Mouse (Mus musculus): ENCODE measurements around the gene Zfp37. TPM values are rescaled to one million over a fixed set of nuclear protein-coding genes. Genes with fewer than 3 reads are reported as not detected.
"Not testable (repeated sequence)": the region's sequence is repeated elsewhere in the genome, so short reads cannot be mapped to it uniquely, and the experiment has no call there.

Zfp37 gene
- polyA plus RNA-seq (2015; fragmentation: Nextera tagmentation; extraction: Ambion mirVana): 9.5 and 10.5 TPM in 2 replicates

DNA sequence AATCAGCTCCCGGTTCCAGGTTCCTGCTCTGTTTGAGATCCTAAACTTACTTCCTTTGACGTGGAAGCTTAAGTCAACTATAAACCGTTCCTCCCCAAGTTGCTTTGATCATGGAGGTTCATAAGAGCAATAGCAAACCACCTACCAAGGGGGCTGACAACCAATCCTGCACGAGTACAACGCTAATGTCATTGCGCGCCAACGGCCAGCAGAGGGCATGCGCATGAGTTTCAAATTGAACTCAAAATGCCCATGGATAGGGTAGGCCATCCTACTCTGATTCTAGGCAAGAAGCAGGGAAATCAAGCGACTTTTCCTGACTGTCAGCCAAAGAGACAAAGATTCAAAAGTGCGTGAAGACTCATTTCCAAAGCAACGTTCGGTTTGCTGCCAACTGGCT lies at the start of gene Zfp37:
Zfp37 (minus strand) TSS at position 279 of the 400 bp plus-strand sequence.
- no peak within 1 kb of the TSS for H3K4me2 ChIP-seq (ENCODE audit: low read depth, low read length)
- H3K27ac ChIP-seq (ENCODE audit: low read length): no peak within 1 kb of the TSS
- H3K4me3 ChIP-seq (ENCODE audit: low read length): no peak within 1 kb of the TSS
- WGBS: 66% methylated on average over 13 of the region's 13 CpGs
- no peaks in the 10 kb centered on the region for H3K36me3 ChIP-seq (ENCODE audit: control insufficient read depth, insufficient read depth, low read length)
- ATAC-seq (ENCODE audit: low read depth): no peak
- no peaks in the 10 kb centered on the region for H3K4me1 ChIP-seq (replicated peaks; ENCODE audit: control insufficient read depth, insufficient read depth, low read length)
- H3K27me3 ChIP-seq (ENCODE audit: control insufficient read depth, insufficient read depth, low read depth, low read length): no peaks in the 10 kb centered on the region
- H3K9me3 ChIP-seq (ENCODE audit: control insufficient read depth, low read length): no peaks in the 10 kb centered on the region
- H3K9ac ChIP-seq (ENCODE audit: low read length): no peak within 1 kb of the TSS

DNA sequence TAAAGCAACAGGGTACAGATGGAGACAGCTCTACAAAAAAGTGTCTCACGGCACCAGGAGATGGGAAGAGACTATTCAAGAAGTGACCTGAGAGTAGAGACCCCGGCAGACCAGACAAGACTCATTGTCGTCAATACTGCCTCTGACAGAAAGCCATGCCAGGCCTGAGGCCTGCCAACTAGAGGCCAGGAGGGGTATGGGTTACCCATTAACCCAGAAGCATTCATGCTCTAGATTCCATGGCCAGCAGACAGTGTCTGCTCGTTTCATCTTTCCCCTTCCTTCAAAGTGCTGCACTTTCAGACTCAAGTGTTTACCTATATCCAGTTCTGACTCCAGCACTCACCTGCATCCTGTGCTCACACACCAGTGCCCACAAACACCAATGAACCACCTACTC lies 47.2 kb upstream of the Zfp37 start:
- H3K9ac ChIP-seq (ENCODE audit: low read length): no peak overlapping the region
- H3K27ac ChIP-seq (ENCODE audit: low read length): peak overlapping the region; percentile 64
- H3K9me3 ChIP-seq (ENCODE audit: control insufficient read depth, low read length): no peaks in the 10 kb centered on the region
- 58% methylated on average over 4 of the region's 4 CpGs for WGBS
- no peak overlapping the region for H3K4me3 ChIP-seq (ENCODE audit: low read length)
- no peaks in the 10 kb centered on the region for H3K27me3 ChIP-seq (ENCODE audit: control insufficient read depth, insufficient read depth, low read depth, low read length)
- no peaks in the 10 kb centered on the region; the same call in 1 of the 2 replicates for H3K4me1 ChIP-seq (replicated peaks; ENCODE audit: control insufficient read depth, insufficient read depth, low read length)
- peak; percentile 77 for ATAC-seq (ENCODE audit: low read depth)
- H3K36me3 ChIP-seq (ENCODE audit: control insufficient read depth, insufficient read depth, low read length): no peaks in the 10 kb centered on the region
- no peak overlapping the region for H3K4me2 ChIP-seq (ENCODE audit: low read depth, low read length)

DNA sequence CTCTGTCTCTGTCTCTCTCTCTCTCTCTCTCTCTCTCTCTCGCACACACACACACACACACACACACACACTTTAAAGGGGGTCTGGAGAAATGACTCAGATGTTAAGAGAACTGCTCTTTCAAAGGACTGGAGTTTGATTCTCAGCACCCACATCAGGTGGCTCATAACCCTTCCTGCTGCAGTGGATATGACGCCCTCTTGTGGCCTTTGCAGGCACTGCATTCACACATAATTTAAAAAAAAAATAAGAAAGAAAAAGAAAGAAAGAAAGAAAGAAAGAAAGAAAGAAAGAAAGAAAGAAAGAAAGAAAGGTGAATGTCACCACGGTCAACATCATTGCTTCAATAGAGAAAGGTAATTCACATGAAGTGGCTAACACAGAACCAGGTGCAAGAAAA lies 46.4 kb upstream of the Zfp37 start:
- ATAC-seq (ENCODE audit: low read depth): no peak

DNA sequence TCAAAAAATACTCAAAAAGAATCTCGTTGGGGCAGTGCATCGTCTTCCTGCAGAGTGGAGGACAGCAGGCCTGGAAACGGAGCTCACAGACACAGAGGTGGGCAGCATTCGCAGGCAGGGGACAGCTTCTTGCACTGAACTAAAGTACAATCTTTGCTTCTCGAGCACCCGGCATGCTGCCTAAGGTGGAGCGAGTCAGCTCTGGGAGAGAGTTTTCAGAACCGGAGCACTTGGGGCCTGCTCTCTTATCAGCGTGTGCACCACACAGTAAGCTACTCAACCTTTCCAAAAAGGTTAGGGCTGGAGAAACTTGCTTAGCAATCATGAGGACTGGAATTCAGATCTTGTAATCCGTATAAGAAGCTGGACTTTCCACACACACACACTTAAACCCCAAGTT lies 45.8 kb upstream of the Zfp37 start:
- no peaks in the 10 kb centered on the region; the same call in 1 of the 2 replicates for H3K4me1 ChIP-seq (replicated peaks; ENCODE audit: control insufficient read depth, insufficient read depth, low read length)
- H3K27me3 ChIP-seq (ENCODE audit: control insufficient read depth, insufficient read depth, low read depth, low read length): no peaks in the 10 kb centered on the region
- 59% methylated on average over 10 of the region's 10 CpGs for WGBS
- no peak overlapping the region for H3K9ac ChIP-seq (ENCODE audit: low read length)
- no peak overlapping the region for H3K4me3 ChIP-seq (ENCODE audit: low read length)
- H3K4me2 ChIP-seq (ENCODE audit: low read depth, low read length): no peak overlapping the region
- ATAC-seq (ENCODE audit: low read depth): peak; percentile 51
- peak overlapping the region; percentile 32 for H3K27ac ChIP-seq (ENCODE audit: low read length)
- H3K9me3 ChIP-seq (ENCODE audit: control insufficient read depth, low read length): no peaks in the 10 kb centered on the region
- H3K36me3 ChIP-seq (ENCODE audit: control insufficient read depth, insufficient read depth, low read length): no peaks in the 10 kb centered on the region

More for the DNA sequence above, 46.4 kb upstream of the Zfp37 start:
- no peaks in the 10 kb centered on the region for H3K27me3 ChIP-seq (ENCODE audit: control insufficient read depth, insufficient read depth, low read depth, low read length)
- 57% methylated on average over 3 of the region's 3 CpGs for WGBS
- H3K9ac ChIP-seq (ENCODE audit: low read length): no peak overlapping the region
- no peaks in the 10 kb centered on the region; the same call in 1 of the 2 replicates for H3K4me1 ChIP-seq (replicated peaks; ENCODE audit: control insufficient read depth, insufficient read depth, low read length)
- H3K4me3 ChIP-seq (ENCODE audit: low read length): no peak overlapping the region
- no peaks in the 10 kb centered on the region for H3K9me3 ChIP-seq (ENCODE audit: control insufficient read depth, low read length)
- H3K27ac ChIP-seq (ENCODE audit: low read length): peak overlapping the region; percentile 64
- no peak overlapping the region for H3K4me2 ChIP-seq (ENCODE audit: low read depth, low read length)
- no peaks in the 10 kb centered on the region for H3K36me3 ChIP-seq (ENCODE audit: control insufficient read depth, insufficient read depth, low read length)

DNA sequence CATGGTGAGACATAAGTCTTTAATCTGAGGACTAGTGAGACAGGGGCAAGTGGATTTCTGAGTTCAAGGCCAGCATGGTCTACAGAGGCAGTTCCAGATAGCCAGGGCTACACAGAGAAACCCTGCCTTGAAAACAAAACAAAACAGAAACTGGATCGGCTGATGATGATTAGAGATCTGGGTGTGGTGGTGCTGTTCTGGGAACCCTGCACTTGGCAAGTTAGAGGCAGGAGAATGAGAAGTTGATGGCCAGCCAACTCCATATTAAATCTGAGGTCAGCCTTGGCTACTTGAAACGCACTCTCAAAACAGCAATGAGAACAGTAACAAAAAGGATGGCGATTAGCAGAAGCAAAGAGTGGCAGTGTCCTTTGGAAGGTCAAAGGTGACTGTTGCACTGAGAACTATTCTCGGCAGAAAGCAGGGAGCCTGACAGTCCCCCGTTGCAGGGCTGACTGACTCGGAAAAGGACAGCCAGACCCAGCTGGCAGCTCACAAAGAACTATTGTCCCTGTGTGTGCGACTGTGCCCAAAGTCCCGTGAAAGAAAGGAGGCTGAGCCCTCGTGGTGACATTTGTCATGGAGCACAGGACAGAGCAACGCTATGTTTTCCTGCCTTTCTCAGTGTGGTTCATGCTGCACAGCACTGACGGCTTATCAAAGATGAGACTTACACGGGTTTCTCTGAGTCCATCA lies 44.1 kb upstream of the Zfp37 start:
- WGBS: 35% methylated on average over 12 of the region's 12 CpGs
- H3K9ac ChIP-seq (ENCODE audit: low read length): no peak overlapping the region

DNA sequence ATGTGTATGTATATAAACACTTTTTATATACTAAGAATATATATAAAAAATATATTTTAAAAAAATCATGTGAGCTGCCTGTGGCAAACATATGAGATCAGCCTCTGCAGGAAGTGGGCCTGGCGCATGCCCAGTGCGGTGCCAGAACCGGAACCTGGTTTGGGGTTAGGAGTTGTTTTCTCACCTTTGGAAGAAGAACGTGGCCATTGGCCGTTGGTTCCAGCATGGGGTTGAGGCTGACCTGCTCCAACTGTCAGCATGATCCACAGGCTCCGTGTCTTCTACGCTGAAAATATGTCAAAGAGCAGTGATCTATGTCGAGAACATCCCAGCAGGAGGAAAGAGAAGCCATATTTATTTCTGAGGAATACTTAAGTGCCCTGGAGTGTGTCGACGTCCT lies 43.1 kb upstream of the Zfp37 start:
- no peaks in the 10 kb centered on the region for H3K9me3 ChIP-seq (ENCODE audit: control insufficient read depth, low read length)
- no peaks in the 10 kb centered on the region; the same call in 1 of the 2 replicates for H3K4me1 ChIP-seq (replicated peaks; ENCODE audit: control insufficient read depth, insufficient read depth, low read length)
- H3K27me3 ChIP-seq (ENCODE audit: control insufficient read depth, insufficient read depth, low read depth, low read length): no peaks in the 10 kb centered on the region
- ATAC-seq (ENCODE audit: low read depth): no peak
- no peak overlapping the region for H3K4me3 ChIP-seq (ENCODE audit: low read length)
- no peak overlapping the region for H3K4me2 ChIP-seq (ENCODE audit: low read depth, low read length)
- 85% methylated on average over 10 of the region's 10 CpGs for WGBS
- no peaks in the 10 kb centered on the region for H3K36me3 ChIP-seq (ENCODE audit: control insufficient read depth, insufficient read depth, low read length)
- H3K9ac ChIP-seq (ENCODE audit: low read length): no peak overlapping the region
- no peak overlapping the region for H3K27ac ChIP-seq (ENCODE audit: low read length)

More for the DNA sequence above, 44.1 kb upstream of the Zfp37 start:
- Histone ChIP-seq H3K27me3 (ENCODE audit: control insufficient read depth, insufficient read depth, low read depth, low read length) (no peaks in the 10 kb centered on the region), H3K4me1 (replicated peaks; ENCODE audit: control insufficient read depth, insufficient read depth, low read length) (no peaks in the 10 kb centered on the region; the same call in 1 of the 2 replicates), H3K27ac (ENCODE audit: low read length) (no peak overlapping the region), H3K9me3 (ENCODE audit: control insufficient read depth, low read length) (no peaks in the 10 kb centered on the region), H3K36me3 (ENCODE audit: control insufficient read depth, insufficient read depth, low read length) (no peaks in the 10 kb centered on the region), H3K4me3 (ENCODE audit: low read length) (no peak overlapping the region), H3K4me2 (ENCODE audit: low read depth, low read length) (no peak overlapping the region)
- no peak for ATAC-seq (ENCODE audit: low read depth)

DNA sequence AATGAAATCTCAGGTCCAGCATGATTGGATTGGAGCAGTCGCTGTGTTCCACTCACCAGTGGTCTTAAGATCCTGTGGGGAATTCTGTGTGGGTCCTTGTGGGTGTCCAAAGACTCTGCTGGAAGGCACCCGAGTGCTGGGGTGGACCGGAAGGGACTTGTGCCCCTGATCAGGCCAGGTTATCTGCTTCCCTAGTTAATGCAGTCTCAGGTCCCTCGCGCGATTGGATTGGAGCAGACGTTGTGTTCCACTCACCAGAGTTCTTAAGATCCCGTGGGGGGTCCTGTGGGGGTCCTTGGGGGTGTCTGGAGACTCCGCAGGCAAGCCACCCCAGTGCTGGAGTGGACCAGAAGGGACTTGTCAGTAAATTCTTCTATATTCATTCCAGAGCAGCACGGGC lies 41.8 kb upstream of the Zfp37 start:
- Histone ChIP-seq H3K4me2 (ENCODE audit: low read depth, low read length) (no peak overlapping the region), H3K36me3 (ENCODE audit: control insufficient read depth, insufficient read depth, low read length) (no peaks in the 10 kb centered on the region), H3K4me3 (ENCODE audit: low read length) (no peak overlapping the region), H3K9ac (ENCODE audit: low read length) (no peak overlapping the region), H3K9me3 (ENCODE audit: control insufficient read depth, low read length) (no peaks in the 10 kb centered on the region), H3K27me3 (ENCODE audit: control insufficient read depth, insufficient read depth, low read depth, low read length) (no peaks in the 10 kb centered on the region), H3K4me1 (replicated peaks; ENCODE audit: control insufficient read depth, insufficient read depth, low read length) (no peaks in the 10 kb centered on the region), H3K27ac (ENCODE audit: low read length) (no peak overlapping the region)
- WGBS: 79% methylated on average over 10 of the region's 10 CpGs
- no peak for ATAC-seq (ENCODE audit: low read depth)

DNA sequence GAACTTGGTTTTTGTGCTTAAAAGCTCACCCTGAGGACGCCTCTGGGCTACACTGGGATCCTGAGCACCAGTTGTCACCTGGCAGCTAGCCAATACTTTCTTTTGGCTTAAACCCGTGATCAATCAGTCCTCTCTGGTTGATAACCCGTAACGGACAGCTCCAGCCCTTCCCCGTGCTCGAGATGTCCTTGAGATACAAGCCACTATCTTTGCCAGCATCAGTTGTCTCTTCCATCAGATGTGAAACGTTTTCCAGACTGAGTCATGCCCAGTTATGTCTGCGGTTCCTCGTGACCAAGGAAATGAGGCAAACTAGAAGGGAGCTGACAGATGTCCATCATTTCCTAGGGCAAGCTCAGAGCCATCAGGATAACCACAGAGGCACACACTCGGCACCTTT lies 36.3 kb upstream of the Zfp37 start:
- Histone ChIP-seq H3K4me3 (ENCODE audit: low read length) (no peak overlapping the region), H3K27ac (ENCODE audit: low read length) (no peak overlapping the region), H3K4me1 (replicated peaks; ENCODE audit: control insufficient read depth, insufficient read depth, low read length) (no peaks in the 10 kb centered on the region), H3K9ac (ENCODE audit: low read length) (no peak overlapping the region), H3K27me3 (ENCODE audit: control insufficient read depth, insufficient read depth, low read depth, low read length) (no peaks in the 10 kb centered on the region), H3K4me2 (ENCODE audit: low read depth, low read length) (no peak overlapping the region), H3K9me3 (ENCODE audit: control insufficient read depth, low read length) (no peaks in the 10 kb centered on the region), H3K36me3 (ENCODE audit: control insufficient read depth, insufficient read depth, low read length) (no peaks in the 10 kb centered on the region)
- WGBS: 58% methylated on average over 10 of the region's 10 CpGs
- no peak for ATAC-seq (ENCODE audit: low read depth)

DNA sequence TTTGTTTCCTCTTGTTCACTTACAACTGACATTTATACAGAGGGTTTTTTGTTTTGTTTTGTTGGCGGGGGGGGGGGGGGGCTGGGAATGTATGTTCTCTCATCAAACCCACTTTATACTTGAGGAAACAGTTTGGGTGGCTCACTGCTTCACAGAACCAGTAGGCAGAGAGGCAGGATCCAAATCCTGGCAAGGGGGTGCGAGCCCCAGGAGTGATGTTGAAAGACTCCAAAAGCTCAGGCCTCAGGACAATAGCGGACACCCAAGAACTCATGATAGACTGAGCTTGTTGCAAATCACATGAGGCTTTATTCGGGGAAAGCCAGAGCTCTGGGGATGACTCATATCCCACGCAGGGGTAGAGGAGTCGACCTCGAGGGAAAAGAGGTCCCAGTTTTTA lies 35.2 kb upstream of the Zfp37 start:
- H3K4me2 ChIP-seq (ENCODE audit: low read depth, low read length); H3K9me3 ChIP-seq (ENCODE audit: control insufficient read depth, low read length); H3K27ac ChIP-seq (ENCODE audit: low read length); H3K36me3 ChIP-seq (ENCODE audit: control insufficient read depth, insufficient read depth, low read length); H3K4me3 ChIP-seq (ENCODE audit: low read length); ATAC-seq (ENCODE audit: low read depth); H3K9ac ChIP-seq (ENCODE audit: low read length); H3K4me1 ChIP-seq (replicated peaks; ENCODE audit: control insufficient read depth, insufficient read depth, low read length); H3K27me3 ChIP-seq (ENCODE audit: control insufficient read depth, insufficient read depth, low read depth, low read length): not testable (repeated sequence)
- whole genome bisulfite sequencing: 73% methylated on average over 7 of the region's 7 CpGs

All from lung, embryonic 16.5 days (tissue).